Mouse (Mus musculus) thymus, adult 18-20 months (tissue): Measurements from ENCODE around the gene H2-Q2.
A peak's percentile ranks its signal among the peaks of the same experiment; 100 is the strongest.
"Not testable (repeated sequence)": the region's sequence is repeated elsewhere in the genome, so short reads cannot be mapped to it uniquely, and the experiment has no call there.

Source experiments
- DNase-seq, 2 experiments: peaks; one replicate each; pipeline ENCODE4 v3.0.0; 2022; ENCODE audit warnings: mixed read lengths in 2 of 2

The H2-Q2 gene

DNA sequence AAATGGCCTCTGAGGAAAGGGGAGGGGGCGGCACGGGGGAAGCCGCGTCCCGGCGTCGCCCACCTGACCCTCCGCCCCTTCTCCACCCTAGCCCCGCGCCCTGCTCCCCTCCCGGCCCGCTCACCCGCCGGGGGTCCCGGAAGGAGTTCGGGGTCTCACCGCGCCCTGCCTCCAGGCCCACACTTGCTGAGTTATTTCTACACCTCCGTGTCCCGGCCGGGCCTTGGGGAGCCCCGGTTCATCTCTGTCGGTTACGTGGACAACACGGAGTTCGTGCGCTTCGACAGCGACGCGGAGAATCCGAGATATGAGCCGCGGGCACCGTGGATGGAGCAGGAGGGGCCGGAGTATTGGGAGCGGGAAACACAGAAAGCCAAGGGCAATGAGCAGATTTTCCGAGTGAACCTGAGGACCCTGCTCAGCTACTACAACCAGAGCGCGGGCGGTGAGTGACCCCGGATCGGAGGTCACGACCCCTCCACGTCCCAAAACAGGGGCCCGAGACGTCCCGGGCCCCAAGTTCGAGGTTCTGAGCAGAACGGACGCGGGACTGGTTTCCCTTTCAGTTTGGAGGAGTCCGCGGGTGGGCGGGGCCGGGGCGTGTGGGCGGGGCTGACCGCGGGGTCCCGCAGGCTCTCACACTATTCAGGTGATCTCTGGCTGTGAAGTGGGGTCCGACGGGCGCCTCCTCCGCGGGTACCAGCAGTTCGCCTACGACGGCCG, 37.8 kb downstream of the H2-Q2 start:
- peak; percentile 46 to 61 for DNase-seq

GRCm38 (mm10) chr17:35389796-35390195, 47.8 kb downstream of the H2-Q2 start:
- peak; percentile 48 to 54 for DNase-seq

- DNase-seq = not testable (repeated sequence)
These were observed 50.6 kb downstream of the H2-Q2 start for GRCm38 (mm10) chr17:35392671-35393070.

DNA sequence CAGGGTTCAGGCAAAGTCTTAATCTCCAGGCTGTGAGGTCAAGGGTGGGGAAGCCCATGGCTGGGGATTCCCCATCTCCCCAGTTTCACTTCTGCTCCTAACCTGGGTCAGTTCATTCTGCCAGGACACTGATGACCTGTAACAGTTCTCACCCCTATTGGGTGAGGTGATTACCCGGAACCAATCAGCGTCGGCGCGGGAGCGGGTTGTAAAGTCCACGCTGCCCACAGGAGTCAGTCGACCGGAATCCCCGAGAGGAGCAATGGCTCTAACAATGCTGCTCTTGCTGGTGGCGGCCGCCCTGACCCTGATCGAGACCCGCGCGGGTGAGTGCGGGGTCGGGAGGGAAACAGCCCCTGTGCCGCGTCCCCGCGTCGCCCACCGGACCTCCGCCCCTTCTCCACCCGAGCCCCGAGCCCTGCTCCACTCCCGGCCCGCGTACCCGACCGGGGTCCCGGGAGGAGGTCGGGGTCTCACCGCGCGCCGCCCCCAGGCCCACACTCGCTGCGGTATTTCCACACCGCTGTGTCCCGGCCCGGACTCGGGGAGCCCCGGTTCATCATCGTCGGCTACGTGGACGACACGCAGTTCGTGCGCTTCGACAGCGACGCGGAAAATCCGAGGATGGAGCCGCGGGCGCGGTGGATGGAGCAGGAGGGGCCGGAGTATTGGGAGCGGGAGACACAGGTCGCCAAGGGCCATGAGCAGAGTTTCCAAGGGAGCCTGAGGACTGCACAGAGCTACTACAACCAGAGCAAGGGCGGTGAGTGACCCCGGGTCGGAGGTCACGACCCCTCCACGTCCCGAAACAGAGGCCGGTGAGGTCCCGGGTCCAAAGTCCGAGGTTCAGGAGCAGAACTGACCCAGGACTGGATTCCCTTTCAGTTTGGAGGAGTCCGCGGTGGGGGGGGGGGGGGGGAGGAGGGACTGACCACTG, 52.1 kb downstream of the H2-Q2 start:
- DNase-seq = not testable (repeated sequence)
